Mouse (Mus musculus) liver, embryonic 14.5 days (tissue): ENCODE measurements around the gene Filip1l.

Experiments
- CTCF ChIP-seq: IDR thresholded peaks from 2 replicates; pipeline ENCODE4 v1.5.1; 2016; ENCODE audit warnings: antibody characterized with exemption, low read depth, control low read depth
- EP300 ChIP-seq: IDR thresholded peaks from 2 replicates; pipeline ENCODE4 v1.6.1; 2016; ENCODE audit warnings: antibody characterized with exemption, low read depth

DNA sequence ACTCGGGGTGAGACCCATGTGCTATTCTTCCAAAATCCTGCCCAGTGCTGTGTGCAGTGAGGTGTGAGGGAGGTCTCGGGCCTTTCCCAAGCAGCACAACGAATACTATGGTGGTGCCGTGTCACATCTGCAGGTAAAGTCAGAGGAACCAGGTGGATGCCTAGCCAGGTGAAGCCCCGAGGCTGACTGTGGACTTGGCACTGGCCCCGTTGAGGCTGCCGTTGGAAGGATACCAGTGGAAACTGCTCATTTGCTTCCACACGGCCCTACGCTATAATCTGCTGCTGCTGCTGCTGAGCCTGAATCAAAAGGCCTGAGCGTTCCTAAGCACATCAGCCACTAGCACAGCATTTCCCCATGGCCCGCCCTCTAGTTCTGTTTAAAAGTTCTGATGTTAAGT, 86.3 kb downstream of the Filip1l start:
- no peak for TF ChIP-seq CTCF
- TF ChIP-seq EP300, result no peak
